Mouse (Mus musculus) neural tube, embryonic 11.5 days (tissue): ENCODE measurements around the gene Zfp455. TPM values are rescaled to one million over a fixed set of nuclear protein-coding genes. Genes with fewer than 3 reads are reported as not detected.
A peak's percentile ranks its signal among the peaks of the same experiment; 100 is the strongest.
"Not testable (repeated sequence)": the region's sequence is repeated elsewhere in the genome, so short reads cannot be mapped to it uniquely, and the experiment has no call there.

Experiments used
- ATAC-seq: fragments of 200-750 bp; cut with Nextera tagmentation; 2 replicates; pipeline ENCODE4 v1.8.0; 2017; ENCODE audit warnings: moderate number of reproducible peaks, mild to moderate bottlenecking, moderate TSS enrichment, moderate library complexity; ENCODE audit not compliant: insufficient read depth, low FRiP score, low TSS enrichment
- DNase-seq: peaks from one replicate; pipeline ENCODE4 v3.0.0-alpha.2; 2015; ENCODE audit warnings: low spot score
- H3K27ac ChIP-seq: fragments of 300-500 bp; sonication (generic); 2 replicates; pipeline ENCODE4 v1.5.1; 2014; ENCODE audit warnings: low read depth, mild to moderate bottlenecking, low read length
- H3K27me3 ChIP-seq: fragments of 300-500 bp; sonication (generic); 2 replicates; pipeline ENCODE4 v1.6.1; 2014; ENCODE audit warnings: mild to moderate bottlenecking, low read length, mixed read lengths; ENCODE audit not compliant: control insufficient read depth, insufficient read depth
- H3K36me3 ChIP-seq: fragments of 300-500 bp; sonication (generic); 2 replicates; pipeline ENCODE4 v1.6.1; 2014; ENCODE audit warnings: mild to moderate bottlenecking, low read length, moderate library complexity, mixed read lengths; ENCODE audit not compliant: control insufficient read depth, insufficient read depth
- H3K4me1 ChIP-seq: fragments of 300-500 bp; sonication (generic); 2 replicates; pipeline ENCODE4 v1.6.1; 2014; ENCODE audit warnings: low read length, mixed read lengths; ENCODE audit not compliant: control insufficient read depth, insufficient read depth
- H3K4me2 ChIP-seq: fragments of 300-500 bp; sonication (generic); 2 replicates; pipeline ENCODE4 v1.6.1; 2014; ENCODE audit warnings: low read depth, mild to moderate bottlenecking, moderate library complexity
- H3K4me3 ChIP-seq: fragments of 300-500 bp; sonication (generic); 2 replicates; pipeline ENCODE4 v1.5.1; 2014; ENCODE audit warnings: low read depth, low read length
- H3K9ac ChIP-seq: fragments of 300-500 bp; sonication (generic); 2 replicates; pipeline ENCODE4 v1.6.1; 2014; ENCODE audit warnings: mild to moderate bottlenecking, low read length
- H3K9me3 ChIP-seq: fragments of 300-500 bp; sonication (generic); 2 replicates; pipeline ENCODE4 v1.6.1; 2016; ENCODE audit warnings: low read length; ENCODE audit not compliant: control insufficient read depth
- WGBS: fragments of 180-500 bp; shearing (Covaris S2); extraction: QIAGEN DNeasy Blood & Tissue Kit; methylation state at CpG from one replicate; pipeline ENCODE4 v1.1.7; 2014; 5-methylcytosine and 5-hydroxymethylcytosine counted together
- polyA plus RNA-seq: library from polyadenylated mRNA; unstranded; fragments of >200 nt; fragmentation: Nextera tagmentation; extraction: Ambion mirVana; gene quantifications from 2 replicates; pipeline ENCODE4 v1.2.1, GENCODE M21; 2014

Zfp455 gene
- polyA plus RNA-seq: 1.1 and 2.4 TPM in 2 replicates

GRCm38 (mm10) chr13:67194340-67194894 lies at the start of gene Zfp455:
Gene Zfp455, plus strand, starts transcription at chr13:67194506.
- H3K9ac ChIP-seq: peak within 1 kb of the TSS; percentile 55
- no peaks in the 10 kb centered on the region for H3K36me3 ChIP-seq
- H3K4me2 ChIP-seq: peak within 1 kb of the TSS; percentile 40
- H3K4me1 ChIP-seq: no peaks in the 10 kb centered on the region
- ATAC-seq (peak; percentile 88), DNase-seq (peak; percentile 63)
- H3K4me3 ChIP-seq: peak within 1 kb of the TSS; percentile 44
- H3K27me3 ChIP-seq: no peaks in the 10 kb centered on the region
- no peaks in the 10 kb centered on the region for H3K9me3 ChIP-seq
- H3K27ac ChIP-seq: no peak within 1 kb of the TSS
- WGBS: 3% methylated on average over 13 of the region's 13 CpGs

- not testable (repeated sequence) for ATAC-seq, H3K4me2 ChIP-seq, H3K4me1 ChIP-seq, H3K36me3 ChIP-seq, H3K4me3 ChIP-seq, H3K27ac ChIP-seq, DNase-seq, H3K9me3 ChIP-seq, H3K27me3 ChIP-seq, H3K9ac ChIP-seq
- 65% methylated on average over 4 of the region's 4 CpGs for WGBS
These were observed 28.2 kb upstream of the Zfp455 start for GRCm38 (mm10) chr13:67166122-67166521.

GRCm38 (mm10) chr13:67172991-67173722 lies 21.1 kb upstream of the Zfp455 start, which contains the start of gene Rsl1:
Gene Rsl1, plus strand, starts transcription at chr13:67173182.
- H3K27me3 ChIP-seq, H3K27ac ChIP-seq, H3K4me1 ChIP-seq, H3K9me3 ChIP-seq, H3K36me3 ChIP-seq: not testable (repeated sequence)
- peak within 1 kb of the TSS; percentile 57 for H3K4me3 ChIP-seq
- peak within 1 kb of the TSS; percentile 54 for H3K4me2 ChIP-seq
- DNase-seq (peak; percentile 72), ATAC-seq (peak; percentile 98)
- under 1% methylated on average over 16 of the region's 17 CpGs for WGBS
- peak within 1 kb of the TSS; percentile 59 for H3K9ac ChIP-seq

GRCm38 (mm10) chr13:67173723-67174055 lies 20.6 kb upstream of the Zfp455 start:
- Histone ChIP-seq H3K27ac (no peak overlapping the region), H3K36me3 (no peaks in the 10 kb centered on the region), H3K9me3 (no peaks in the 10 kb centered on the region), H3K4me2 (peak overlapping the region; percentile 54), H3K9ac (no peak overlapping the region), H3K27me3 (no peaks in the 10 kb centered on the region), H3K4me3 (peak overlapping the region; percentile 57), H3K4me1 (no peaks in the 10 kb centered on the region)
- WGBS: 31% methylated on average over 5 of the region's 5 CpGs
- no peak for DNase-seq
- no peak; the same call in 1 of the 2 replicates for ATAC-seq

GRCm38 (mm10) chr13:67201656-67202055 lies 7.3 kb downstream of the Zfp455 start:
- no peak overlapping the region for H3K4me3 ChIP-seq
- no peaks in the 10 kb centered on the region for H3K36me3 ChIP-seq
- no peaks in the 10 kb centered on the region for H3K27me3 ChIP-seq
- no peaks in the 10 kb centered on the region for H3K9me3 ChIP-seq
- H3K27ac ChIP-seq: no peak overlapping the region
- H3K4me1 ChIP-seq: no peaks in the 10 kb centered on the region
- 81% methylated on average over 3 of the region's 3 CpGs for WGBS
- H3K4me2 ChIP-seq: no peak overlapping the region
- no peak for ATAC-seq
- DNase-seq: no peak
- no peak overlapping the region for H3K9ac ChIP-seq

- H3K4me2 ChIP-seq: no peak overlapping the region
- no peak for DNase-seq
- ATAC-seq: no peak
- no peaks in the 10 kb centered on the region for H3K36me3 ChIP-seq
- no peaks in the 10 kb centered on the region for H3K9me3 ChIP-seq
- H3K9ac ChIP-seq: no peak overlapping the region
- no peak overlapping the region for H3K4me3 ChIP-seq
- no peaks in the 10 kb centered on the region for H3K27me3 ChIP-seq
- WGBS: 69% methylated on average over 4 of the region's 4 CpGs
- no peak overlapping the region for H3K27ac ChIP-seq
- no peaks in the 10 kb centered on the region for H3K4me1 ChIP-seq
These were observed 19.8 kb downstream of the Zfp455 start for GRCm38 (mm10) chr13:67214015-67214607.

Other genes with a start within 250 kb of the Zfp455 start
- gene Zfp712, start 133.3 kb upstream of the Zfp455 start, polyA plus RNA-seq: 5.2 and 7.2 TPM in 2 replicates
- gene Zfp708, start 96.5 kb upstream of the Zfp455 start, polyA plus RNA-seq: 7.5 and 8.2 TPM in 2 replicates
- gene Gm28557, start 85.9 kb upstream of the Zfp455 start, polyA plus RNA-seq: 2.0 and 2.5 TPM in 2 replicates
- gene Rslcan18, start 78.2 kb upstream of the Zfp455 start, polyA plus RNA-seq: 0.12 and 0.29 TPM in 2 replicates
- 2.2 and 2.4 TPM in 2 replicates for gene Zfp759, start 72.8 kb upstream of the Zfp455 start, polyA plus RNA-seq
- 5.1 and 5.2 TPM in 2 replicates for gene Rsl1, start 21.3 kb upstream of the Zfp455 start, polyA plus RNA-seq
- 1.9 and 4.0 TPM in 2 replicates for gene Zfp458, start 84.0 kb downstream of the Zfp455 start, polyA plus RNA-seq
- 0.19 and 0.58 TPM in 2 replicates for gene Zfp457, start 112.0 kb downstream of the Zfp455 start, polyA plus RNA-seq
- 1.9 and 2.0 TPM in 2 replicates for gene Zfp595, start 138.1 kb downstream of the Zfp455 start, polyA plus RNA-seq
- 0.68 and 1.1 TPM in 2 replicates for gene Gm28044, start 166.0 kb downstream of the Zfp455 start, polyA plus RNA-seq
- 0.82 and 1.3 TPM in 2 replicates for gene Zfp953, start 166.1 kb downstream of the Zfp455 start, polyA plus RNA-seq
- gene Gm28041, start 181.2 kb downstream of the Zfp455 start, polyA plus RNA-seq: not detected in 2 replicates
- gene Zfp456, start 181.3 kb downstream of the Zfp455 start, polyA plus RNA-seq: 0.97 and 1.6 TPM in 2 replicates
- 2.4 and 3.2 TPM in 2 replicates for gene Zfp429, start 205.3 kb downstream of the Zfp455 start, polyA plus RNA-seq
- gene Zfp459, start 226.9 kb downstream of the Zfp455 start, polyA plus RNA-seq: 0.22 and 1.2 TPM in 2 replicates